In genomic region chr7:143649769-143650346, GRCm38 (mm10) we compare ENCODE assay signal across 9 mouse cellular contexts. TPM values are rescaled to one million over a fixed set of nuclear protein-coding genes. Genes with fewer than 3 reads are reported as not detected.
DNase-seq lines count a peak whose midpoint lies in the region; ATAC-seq and TF ChIP-seq lines count a peak whose summit lies in the region.
"Not testable (repeated sequence)": the region's sequence is repeated elsewhere in the genome, so short reads cannot be mapped to it uniquely, and the experiment has no call there.
"Had no signal": no experiment of that assay in that cellular context is flagged by ENCODE, and none has a peak within 500 bp of the region (broad histone marks: within the 10 kb centered on the region; RNA-seq: fewer than 3 reads in every experiment).

No protein-coding gene starts in this region.

- peak overlapping the region; percentile 70 for H3K4me3 ChIP-seq in embryonic facial prominence, embryonic 14.5 days (ENCODE audit: low read depth, low read length)
- H3K4me3 ChIP-seq in hindbrain, embryonic 11.5 days (ENCODE audit: low read depth, low read length) = peak overlapping the region; percentile 59; the same call in 1 of the 2 replicates
- peak overlapping the region; percentile 67; the same call in 1 of the 2 replicates for H3K4me3 ChIP-seq in kidney, embryonic 14.5 days (ENCODE audit: low read length)
- peak overlapping the region; percentile 64 for H3K4me3 ChIP-seq in limb, embryonic 15.5 days
- peak overlapping the region; percentile 52 for H3K4me3 ChIP-seq in myocyte
- peak overlapping the region; percentile 68; the same call in 1 of the 2 replicates for H3K4me3 ChIP-seq in testis, adult 2 months (ENCODE audit: control insufficient read depth, low read depth, low read length)

- ATAC-seq in embryonic facial prominence, embryonic 14.5 days (ENCODE audit: low read depth); limb, embryonic 15.5 days (ENCODE audit: insufficient number of reproducible peaks, low FRiP score, low TSS enrichment, low read depth): not testable (repeated sequence)
- ATAC-seq in granulocyte monocyte progenitor cell, adult 5-6 weeks (replicated peaks; ENCODE audit: poor library complexity, severe bottlenecking) = peak; percentile 33
- 0 out of 2 replicates have a peak, but pooled peaks have one; percentile 12 for ATAC-seq in hindbrain, embryonic 11.5 days (ENCODE audit: low FRiP score)
- ATAC-seq in kidney, embryonic 14.5 days (ENCODE audit: low FRiP score, low TSS enrichment) = peak; percentile 63; the same call in 1 of the 2 replicates
- peak; percentile 49 for ATAC-seq in megakaryocyte, adult 5-6 weeks (ENCODE audit: poor library complexity, severe bottlenecking)

- TF ChIP-seq CTCF in testis, adult 2 months (IDR thresholded peaks at IDR 0.05; ENCODE audit: control insufficient read depth, insufficient read depth, insufficient replicate concordance, low read depth, low read length) = not testable (repeated sequence)

- not testable (repeated sequence) for H3K4me1 ChIP-seq in embryonic facial prominence, embryonic 14.5 days (ENCODE audit: control insufficient read depth, insufficient read depth, low read length); hindbrain, embryonic 11.5 days (replicated peaks; ENCODE audit: control insufficient read depth, insufficient read depth, low read length); kidney, embryonic 14.5 days (ENCODE audit: control insufficient read depth, insufficient read depth, low read length); limb, embryonic 15.5 days; testis, adult 2 months (ENCODE audit: control insufficient read depth, insufficient read depth, low read length)

- not testable (repeated sequence) for H3K36me3 ChIP-seq in embryonic facial prominence, embryonic 14.5 days (ENCODE audit: control insufficient read depth, insufficient read depth, low read length); hindbrain, embryonic 11.5 days (ENCODE audit: control insufficient read depth, insufficient read depth, low read length); kidney, embryonic 14.5 days (ENCODE audit: control insufficient read depth, insufficient read depth, low read length); limb, embryonic 15.5 days; myocyte (ENCODE audit: control insufficient read depth, insufficient read depth); testis, adult 2 months (ENCODE audit: control insufficient read depth, insufficient read depth, low read length)

- peak overlapping the region; percentile 36 for H3ac ChIP-seq in myocyte (ENCODE audit: control insufficient read depth, insufficient read length)

- DNase-seq in embryonic facial prominence, embryonic 14.5 days (ENCODE audit: low spot score); hindbrain, embryonic 11.5 days (ENCODE audit: low spot score): not testable (repeated sequence)

- not testable (repeated sequence) for H3K79me2 ChIP-seq in myocyte (ENCODE audit: control insufficient read depth, insufficient read depth)

- WGBS in embryonic facial prominence, embryonic 14.5 days = 56% methylated on average over 10 of the region's 10 CpGs
- whole genome bisulfite sequencing in hindbrain, embryonic 11.5 days = 58% methylated on average over 10 of the region's 10 CpGs
- WGBS in kidney, embryonic 14.5 days = 43% methylated on average over 10 of the region's 10 CpGs
- WGBS in limb, embryonic 15.5 days = 54% methylated on average over 10 of the region's 10 CpGs

- not testable (repeated sequence) for TF ChIP-seq POLR2A in myocyte (IDR thresholded peaks at IDR 0.05; ENCODE audit: insufficient read length, low read depth); testis, adult 2 months (IDR thresholded peaks at IDR 0.05; ENCODE audit: control insufficient read depth, low read depth, low read length)

- not testable (repeated sequence) for H3K27ac ChIP-seq in embryonic facial prominence, embryonic 14.5 days (replicated peaks; ENCODE audit: low read depth, low read length); hindbrain, embryonic 11.5 days (ENCODE audit: low read depth, low read length); kidney, embryonic 14.5 days (ENCODE audit: low read depth, low read length); limb, embryonic 15.5 days; testis, adult 2 months (ENCODE audit: control insufficient read depth, insufficient read depth, low read depth, low read length)

- peak overlapping the region; percentile 84 for H3K4me2 ChIP-seq in embryonic facial prominence, embryonic 14.5 days (ENCODE audit: low read depth, low read length)
- peak overlapping the region; percentile 71 for H3K4me2 ChIP-seq in hindbrain, embryonic 11.5 days (replicated peaks; ENCODE audit: low read depth, low read length)
- H3K4me2 ChIP-seq in kidney, embryonic 14.5 days (replicated peaks; ENCODE audit: low read depth, low read length) = peak overlapping the region; percentile 79
- peak overlapping the region; percentile 91; the same call in 1 of the 2 replicates for H3K4me2 ChIP-seq in limb, embryonic 15.5 days
- peak overlapping the region; percentile 27 for H3K4me2 ChIP-seq in myocyte (ENCODE audit: low read depth)

- H3K27me3 ChIP-seq in embryonic facial prominence, embryonic 14.5 days (replicated peaks; ENCODE audit: control insufficient read depth, insufficient read depth, low read length); hindbrain, embryonic 11.5 days (ENCODE audit: control insufficient read depth, insufficient read depth, low read length); kidney, embryonic 14.5 days (ENCODE audit: control insufficient read depth, insufficient read depth, low read length); limb, embryonic 15.5 days; myocyte (ENCODE audit: control insufficient read depth, insufficient read depth, insufficient read length); testis, adult 2 months (ENCODE audit: control insufficient read depth, insufficient read depth, low read length): not testable (repeated sequence)

- H3K9me3 ChIP-seq in embryonic facial prominence, embryonic 14.5 days (ENCODE audit: control insufficient read depth, low read length); hindbrain, embryonic 11.5 days (ENCODE audit: control insufficient read depth, low read length); kidney, embryonic 14.5 days (ENCODE audit: control insufficient read depth, low read length); limb, embryonic 15.5 days: not testable (repeated sequence)

- H3K9ac ChIP-seq in embryonic facial prominence, embryonic 14.5 days (ENCODE audit: low read depth, low read length); hindbrain, embryonic 11.5 days (ENCODE audit: low read depth, low read length); kidney, embryonic 14.5 days (ENCODE audit: low read depth, low read length); limb, embryonic 15.5 days: not testable (repeated sequence)

RNA-seq across cellular contexts. Expression of gene Tnfrsf22, which starts 0.4 kb away (rescaled TPM):
- 9.1 and 11.0 TPM in 2 replicates for polyA plus RNA-seq in embryonic facial prominence, embryonic 14.5 days (2014; fragmentation: Nextera tagmentation; extraction: Ambion mirVana)
- 6.1 and 9.0 TPM in 2 replicates for total RNA-seq in granulocyte monocyte progenitor cell, adult 5-6 weeks (2014; fragmentation: Nextera tagmentation)
- total RNA-seq in granulocyte monocyte progenitor cell, adult 5-6 weeks (2017) = 4.2 and 5.2 TPM in 2 replicates
- 9.2 and 9.5 TPM in 2 replicates for polyA plus RNA-seq in hindbrain, embryonic 11.5 days (2014; fragmentation: Nextera tagmentation; extraction: Ambion mirVana)
- 15.1 and 15.7 TPM in 2 replicates for polyA plus RNA-seq in kidney, embryonic 14.5 days (2014; fragmentation: Nextera tagmentation; extraction: Ambion mirVana)
- 8.8 and 9.2 TPM in 2 replicates for polyA plus RNA-seq in limb, embryonic 15.5 days (2015; fragmentation: Nextera tagmentation; extraction: Ambion mirVana)
- 2.1 and 3.5 TPM in 2 replicates for total RNA-seq in megakaryocyte, adult 5-6 weeks (2015)
- 1.7 and 3.5 TPM in 2 replicates for total RNA-seq in megakaryocyte, adult 5-6 weeks (2017)
- 15.5 TPM for polyA plus RNA-seq in myocyte (2012; fragmentation: generic; extraction: Trizol)
- polyA plus RNA-seq in testis, adult 2 months (2012; rRNA removed) = 0.87 and 0.88 TPM in 2 replicates

RNA-seq across cellular contexts. Expression of gene Tnfrsf26, which starts 21.3 kb away (rescaled TPM):
- polyA plus RNA-seq in embryonic facial prominence, embryonic 14.5 days (2014; fragmentation: Nextera tagmentation; extraction: Ambion mirVana) = 0.53 and 0.63 TPM in 2 replicates
- 8.3 and 13.3 TPM in 2 replicates for total RNA-seq in granulocyte monocyte progenitor cell, adult 5-6 weeks (2014; fragmentation: Nextera tagmentation)
- 20.4 and 22.5 TPM in 2 replicates for total RNA-seq in granulocyte monocyte progenitor cell, adult 5-6 weeks (2017)
- 0.25 and 0.35 TPM in 2 replicates for polyA plus RNA-seq in hindbrain, embryonic 11.5 days (2014; fragmentation: Nextera tagmentation; extraction: Ambion mirVana)
- polyA plus RNA-seq in kidney, embryonic 14.5 days (2014; fragmentation: Nextera tagmentation; extraction: Ambion mirVana) = 0.37 and 0.69 TPM in 2 replicates
- polyA plus RNA-seq in limb, embryonic 15.5 days (2015; fragmentation: Nextera tagmentation; extraction: Ambion mirVana) = 1.1 TPM in 2 replicates
- 5.7 and 8.4 TPM in 2 replicates for total RNA-seq in megakaryocyte, adult 5-6 weeks (2015)
- total RNA-seq in megakaryocyte, adult 5-6 weeks (2017) = 4.5 and 5.4 TPM in 2 replicates
- 0.02 TPM for polyA plus RNA-seq in myocyte (2012; fragmentation: generic; extraction: Trizol)
- polyA plus RNA-seq in testis, adult 2 months (2012; rRNA removed) = not detected in 2 replicates

RNA-seq across cellular contexts. Expression of gene Tnfrsf23, which starts 35.8 kb away (rescaled TPM):
- 5.3 and 7.0 TPM in 2 replicates for polyA plus RNA-seq in embryonic facial prominence, embryonic 14.5 days (2014; fragmentation: Nextera tagmentation; extraction: Ambion mirVana)
- 1.2 and 2.8 TPM in 2 replicates for total RNA-seq in granulocyte monocyte progenitor cell, adult 5-6 weeks (2014; fragmentation: Nextera tagmentation)
- 0.72 and 1.7 TPM in 2 replicates for total RNA-seq in granulocyte monocyte progenitor cell, adult 5-6 weeks (2017)
- 0.40 and 0.49 TPM in 2 replicates for polyA plus RNA-seq in hindbrain, embryonic 11.5 days (2014; fragmentation: Nextera tagmentation; extraction: Ambion mirVana)
- polyA plus RNA-seq in kidney, embryonic 14.5 days (2014; fragmentation: Nextera tagmentation; extraction: Ambion mirVana) = 0.84 and 1.7 TPM in 2 replicates
- polyA plus RNA-seq in limb, embryonic 15.5 days (2015; fragmentation: Nextera tagmentation; extraction: Ambion mirVana) = 5.0 and 7.3 TPM in 2 replicates
- 4.9 and 6.3 TPM in 2 replicates for total RNA-seq in megakaryocyte, adult 5-6 weeks (2015)
- 2.2 and 4.3 TPM in 2 replicates for total RNA-seq in megakaryocyte, adult 5-6 weeks (2017)
- 25.7 TPM for polyA plus RNA-seq in myocyte (2012; fragmentation: generic; extraction: Trizol)
- polyA plus RNA-seq in testis, adult 2 months (2012; rRNA removed) = 0.60 and 0.63 TPM in 2 replicates
- total RNA-seq: liver, adult 2 months had no signal

RNA-seq across cellular contexts. Expression of gene Cars, which starts 50.0 kb away (rescaled TPM):
- polyA plus RNA-seq in embryonic facial prominence, embryonic 14.5 days (2014; fragmentation: Nextera tagmentation; extraction: Ambion mirVana) = 49.2 and 52.2 TPM in 2 replicates
- 34.0 and 35.5 TPM in 2 replicates for total RNA-seq in granulocyte monocyte progenitor cell, adult 5-6 weeks (2014; fragmentation: Nextera tagmentation)
- 51.9 and 58.2 TPM in 2 replicates for total RNA-seq in granulocyte monocyte progenitor cell, adult 5-6 weeks (2017)
- polyA plus RNA-seq in hindbrain, embryonic 11.5 days (2014; fragmentation: Nextera tagmentation; extraction: Ambion mirVana) = 69.7 and 73.1 TPM in 2 replicates
- polyA plus RNA-seq in kidney, embryonic 14.5 days (2014; fragmentation: Nextera tagmentation; extraction: Ambion mirVana) = 47.0 and 64.4 TPM in 2 replicates
- 61.9 and 69.5 TPM in 2 replicates for polyA plus RNA-seq in limb, embryonic 15.5 days (2015; fragmentation: Nextera tagmentation; extraction: Ambion mirVana)
- total RNA-seq in megakaryocyte, adult 5-6 weeks (2015) = 27.5 and 31.5 TPM in 2 replicates
- 39.8 and 45.1 TPM in 2 replicates for total RNA-seq in megakaryocyte, adult 5-6 weeks (2017)
- 237 TPM for polyA plus RNA-seq in myocyte (2012; fragmentation: generic; extraction: Trizol)
- 14.5 TPM in 2 replicates for polyA plus RNA-seq in testis, adult 2 months (2012; rRNA removed)

Comparison
In these comparisons a context has a peak if more than half of its experiments do, and no peak if none do; other contexts are left out.
1. H3K4me2 ChIP-seq: peak in every context shown above with its lines; median percentile 91 in limb, embryonic 15.5 days; 84 in embryonic facial prominence, embryonic 14.5 days; 79 in kidney, embryonic 14.5 days; 71 in hindbrain, embryonic 11.5 days; 27 in myocyte.